8 mouse cellular contexts compared by ENCODE assay signal in the genomic region with DNA sequence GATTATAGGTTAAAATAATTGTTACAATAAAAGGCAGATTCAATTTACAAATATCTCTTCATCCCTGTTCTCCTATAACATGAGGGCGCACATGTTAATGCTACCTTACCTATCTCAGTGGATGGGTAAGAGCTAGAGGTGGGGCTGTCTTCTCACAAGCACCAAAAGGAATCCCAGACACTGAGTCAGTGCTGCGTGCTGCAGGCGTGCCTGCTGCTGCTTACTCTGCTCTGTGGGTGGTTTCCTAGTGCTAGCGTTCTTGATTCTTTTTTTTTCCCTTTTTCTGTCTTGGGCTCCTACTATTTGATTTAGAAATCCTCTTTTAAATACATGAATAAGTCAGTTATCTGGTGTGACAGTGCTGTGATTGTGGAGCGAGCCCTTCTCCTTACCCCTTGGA.
"Had no signal": no experiment of that assay in that cellular context is flagged by ENCODE, and none has a peak within 500 bp of the region (broad histone marks: within the 10 kb centered on the region; RNA-seq: fewer than 3 reads in every experiment).

No protein-coding gene starts in this region.

- DNase-seq: kidney, adult 18-20 months; kidney, postnatal 10 days; kidney, postnatal 4 days; lung, embryonic 14.5 days; lung, postnatal 10 days; lung, postnatal 4 days; midbrain, embryonic 14.5 days; thymus, postnatal 36 days had no signal
